Mouse (Mus musculus) left cerebral cortex, adult 2 months (tissue): ENCODE data around the gene Frrs1. TPM values are rescaled to one million over a fixed set of nuclear protein-coding genes. Genes with fewer than 3 reads are reported as not detected.
"Not testable (repeated sequence)": the region's sequence is repeated elsewhere in the genome, so short reads cannot be mapped to it uniquely, and the experiment has no call there.

Source experiments
- DNase-seq, 2 experiments: peaks; one replicate each; pipeline ENCODE4 v3.0.0; 2021 to 2022; ENCODE audit warnings: low spot score in 2 of 2, mixed read lengths in 1 of 2; ENCODE audit errors: extremely low spot score in 1 of 2
- H3K27ac ChIP-seq: fragments of 200-600 bp; 2 replicates; pipeline ENCODE4 v1.8.1; 2022
- H3K4me3 ChIP-seq: fragments of 200-600 bp; 2 replicates; pipeline ENCODE4 v1.8.1; 2022
- CTCF ChIP-seq: fragments of 200-600 bp; IDR thresholded peaks from 2 replicates; pipeline ENCODE4 v1.8.1; 2022; ENCODE audit warnings: antibody characterized with exemption, mild to moderate bottlenecking, moderate library complexity
- intact Hi-C: fragments of 180-260 bp; cut with DNase I; formaldehyde crosslinking; loops from one replicate; pipeline ENCODE4 v1.15.1; 2025
- long read RNA-seq, 2 experiments: library from polyadenylated mRNA; stranded (forward); transcript quantifications; one replicate each; pipeline ENCODE4 v2.0.0; 2021; ENCODE audit warnings: borderline mapping rate in 2 of 2
- total RNA-seq, 2 experiments: library from RNA; stranded (reverse); gene quantifications; 2 replicates each; pipeline ENCODE4 v1.2.3; 2021

Frrs1 gene
- total RNA-seq: 1 to 10 TPM in 1 of 2 experiments, under 1 TPM in 1; 0.57 to 1.1 TPM
- long read RNA-seq, experiment 1, partial matches to known transcripts: 0 of 1 reads
- long read RNA-seq, experiment 1, other reads (novel, unspliced or antisense): 1 of 1 reads
- long read RNA-seq, experiment 2: 0 reads

GRCm38 (mm10) chr3:116858941-116859685 is at the start of gene Frrs1:
Gene Frrs1, plus strand, starts transcription at chr3:116859464.
- no peak within 1 kb of the TSS for H3K27ac ChIP-seq
- TF ChIP-seq CTCF: no peak
- no peak within 1 kb of the TSS for H3K4me3 ChIP-seq
- DNase-seq: no peak
- intact Hi-C loops: no loop called here

GRCm38 (mm10) chr3:116810351-116810750 is 48.9 kb upstream of the Frrs1 start:
- H3K4me3 ChIP-seq, H3K27ac ChIP-seq, intact Hi-C loops, DNase-seq: not testable (repeated sequence)

GRCm38 (mm10) chr3:116812946-116813345 is 46.3 kb upstream of the Frrs1 start:
- TF ChIP-seq CTCF: no peak
- Histone ChIP-seq H3K27ac (no peak overlapping the region), H3K4me3 (no peak overlapping the region)
- no peak for DNase-seq
- intact Hi-C loops: no loop called here

- Histone ChIP-seq H3K4me3 (no peak overlapping the region), H3K27ac (no peak overlapping the region)
- intact Hi-C loops: no loop called here
- TF ChIP-seq CTCF: no peak
- no peak for DNase-seq
Measured at GRCm38 (mm10) chr3:116815305-116815797, 43.9 kb upstream of the Frrs1 start.

- intact Hi-C loops: no loop called here
- DNase-seq: no peak
- no peak for TF ChIP-seq CTCF
Measured at GRCm38 (mm10) chr3:116815916-116816315, 43.3 kb upstream of the Frrs1 start.

GRCm38 (mm10) chr3:116816674-116817215 is 42.5 kb upstream of the Frrs1 start:
- H3K4me3 ChIP-seq: no peak overlapping the region
- intact Hi-C loops: no loop called here
- no peak for DNase-seq
- no peak for TF ChIP-seq CTCF
- no peak overlapping the region for H3K27ac ChIP-seq

More at GRCm38 (mm10) chr3:116815916-116816315, 43.3 kb upstream of the Frrs1 start:
- Histone ChIP-seq H3K4me3 (no peak overlapping the region), H3K27ac (no peak overlapping the region)

GRCm38 (mm10) chr3:116817231-116817630 is 42.0 kb upstream of the Frrs1 start:
- no peak for TF ChIP-seq CTCF
- no peak for DNase-seq

GRCm38 (mm10) chr3:116826471-116827215 is 32.6 kb upstream of the Frrs1 start:
- DNase-seq: no peak
- H3K4me3 ChIP-seq: no peak overlapping the region
- intact Hi-C loops: loop anchor here (5.0 kb wide), 1 partner anchor 489 kb away; no protein-coding TSS in a partner anchor
- TF ChIP-seq CTCF: no peak
- no peak overlapping the region for H3K27ac ChIP-seq

More at GRCm38 (mm10) chr3:116817231-116817630, 42.0 kb upstream of the Frrs1 start:
- Histone ChIP-seq H3K4me3 (no peak overlapping the region), H3K27ac (no peak overlapping the region)
- intact Hi-C loops: no loop called here

- intact Hi-C loops: loop anchor here (5.0 kb wide), 1 partner anchor 492 kb away; no protein-coding TSS in a partner anchor
- TF ChIP-seq CTCF: no peak
- Histone ChIP-seq H3K4me3 (no peak overlapping the region), H3K27ac (no peak overlapping the region)
- no peak for DNase-seq
Measured at GRCm38 (mm10) chr3:116829274-116829920, 29.9 kb upstream of the Frrs1 start.

- intact Hi-C loops: loop anchor here (5.0 kb wide), 1 partner anchor 319 kb away; the partner anchor contains the start of gene Dbt
- TF ChIP-seq CTCF: no peak
- no peak for DNase-seq
Measured at GRCm38 (mm10) chr3:116831324-116831723, 27.9 kb upstream of the Frrs1 start.

More at GRCm38 (mm10) chr3:116831324-116831723, 27.9 kb upstream of the Frrs1 start:
- no peak overlapping the region for H3K4me3 ChIP-seq
- no peak overlapping the region for H3K27ac ChIP-seq
